Mouse (Mus musculus): ENCODE data around the gene Zkscan17. TPM values are rescaled to one million over a fixed set of nuclear protein-coding genes. Genes with fewer than 3 reads are reported as not detected.

Zkscan17 gene
- polyA plus RNA-seq, 1 experiment: not detected

DNA sequence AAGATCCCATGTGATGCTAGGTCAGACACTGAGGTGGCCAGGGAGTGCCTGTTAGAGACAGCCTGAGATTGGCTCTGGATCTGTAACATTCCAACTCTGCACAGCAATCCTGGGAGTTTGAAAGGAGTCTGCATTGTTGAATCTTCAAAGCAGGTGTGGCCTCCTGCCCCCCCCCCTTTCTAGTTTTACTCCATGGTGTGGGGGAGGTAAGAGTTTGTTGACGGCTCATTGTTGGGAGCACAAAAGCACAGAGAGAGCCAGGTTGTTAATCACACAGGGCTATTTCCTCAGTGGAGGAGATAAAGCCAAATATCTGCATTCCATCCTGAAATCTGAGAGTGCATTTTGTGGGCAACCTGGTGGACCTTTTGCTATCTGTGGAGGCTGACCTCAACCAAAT, 15.0 kb downstream of the Zkscan17 start:
- TF ChIP-seq POLR2A (IDR thresholded peaks at IDR 0.05; ENCODE audit: insufficient read depth, low read depth, low read length) (no peak), CTCF (IDR thresholded peaks at IDR 0.05; ENCODE audit: insufficient read depth, low read depth, low read length) (no peak)
- Histone ChIP-seq H3K27ac (ENCODE audit: insufficient read depth, low read depth, low read length) (no peak overlapping the region), H3K4me3 (ENCODE audit: insufficient read depth, low read depth, low read length) (no peak overlapping the region), H3K4me1 (ENCODE audit: control insufficient read depth, insufficient read depth, low read length) (no peaks in the 10 kb centered on the region)
- 82% methylated on average over 1 of the region's 1 CpGs for WGBS

GRCm38 (mm10) chr11:59506713-59507074, 19.9 kb downstream of the Zkscan17 start:
- 2% methylated on average over 14 of the region's 14 CpGs for WGBS

DNA sequence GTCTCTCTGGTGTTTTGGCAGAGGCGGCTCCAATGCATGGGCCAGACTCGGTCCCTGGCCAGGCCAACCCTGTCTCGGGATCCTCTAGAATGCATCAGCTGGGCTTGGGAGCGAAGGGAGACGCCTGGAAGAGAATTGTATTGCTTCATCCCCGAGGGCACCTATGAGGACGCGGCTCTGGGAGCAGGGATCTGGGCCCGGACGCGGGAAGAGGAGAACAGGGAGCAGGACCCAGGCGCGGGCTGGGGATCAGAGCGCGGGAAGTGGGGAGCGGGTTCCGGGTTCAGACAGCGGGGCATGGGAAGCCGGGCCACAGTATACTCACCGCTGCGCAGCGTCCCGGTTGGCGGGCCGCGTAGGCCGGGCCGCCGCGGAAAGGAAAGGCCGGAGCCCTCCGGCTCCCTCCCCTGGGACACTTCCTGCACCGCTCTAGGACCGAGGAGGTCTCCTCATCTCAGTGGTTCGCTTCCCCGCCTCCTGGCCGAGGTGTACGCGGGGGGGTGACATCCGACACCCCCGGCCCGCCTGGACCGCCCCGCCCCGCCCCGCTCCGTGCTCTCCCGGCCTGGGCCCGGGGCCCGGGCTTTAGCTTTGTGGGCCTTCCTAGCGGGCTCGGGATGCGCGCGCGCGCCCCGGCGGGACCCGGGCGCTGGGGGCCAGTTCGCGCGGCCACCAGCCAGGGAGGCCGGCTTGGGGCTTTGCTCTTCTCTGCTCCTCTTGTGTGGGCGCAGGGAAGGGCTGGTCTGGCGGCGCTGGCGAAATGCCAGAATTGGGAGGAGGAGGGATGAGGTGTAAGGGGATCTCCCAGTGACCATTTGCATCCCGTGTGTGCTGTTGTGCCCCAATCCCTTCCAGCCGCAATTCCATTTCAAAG, 20.5 kb downstream of the Zkscan17 start:
- H3K4me1 ChIP-seq (ENCODE audit: control insufficient read depth, insufficient read depth, low read length): peaks cover 7% of the 10 kb centered on the region
- H3K4me3 ChIP-seq (ENCODE audit: insufficient read depth, low read depth, low read length): peak overlapping the region; percentile 65
- TF ChIP-seq CTCF (IDR thresholded peaks at IDR 0.05; ENCODE audit: insufficient read depth, low read depth, low read length) (no peak), POLR2A (IDR thresholded peaks at IDR 0.05; ENCODE audit: insufficient read depth, low read depth, low read length) (no peak; the same call in 1 of the 2 replicates)
- H3K27ac ChIP-seq (ENCODE audit: insufficient read depth, low read depth, low read length): peak overlapping the region; percentile 56
- under 1% methylated on average over 71 of the region's 71 CpGs for whole genome bisulfite sequencing

More at GRCm38 (mm10) chr11:59506713-59507074, 19.9 kb downstream of the Zkscan17 start:
- Histone ChIP-seq H3K4me3 (ENCODE audit: insufficient read depth, low read depth, low read length) (peak overlapping the region; percentile 65), H3K4me1 (ENCODE audit: control insufficient read depth, insufficient read depth, low read length) (peaks cover 7% of the 10 kb centered on the region), H3K27ac (ENCODE audit: insufficient read depth, low read depth, low read length) (0 out of 2 replicates have a peak overlapping the region, but pooled peaks have one; percentile 27)
- TF ChIP-seq POLR2A (IDR thresholded peaks at IDR 0.05; ENCODE audit: insufficient read depth, low read depth, low read length): no peak
- no peak for TF ChIP-seq CTCF (IDR thresholded peaks at IDR 0.05; ENCODE audit: insufficient read depth, low read depth, low read length)

GRCm38 (mm10) chr11:59505351-59505838, 21.2 kb downstream of the Zkscan17 start:
- WGBS: 2% methylated on average over 21 of the region's 21 CpGs
- Histone ChIP-seq H3K4me3 (ENCODE audit: insufficient read depth, low read depth, low read length) (peak overlapping the region; percentile 65), H3K4me1 (ENCODE audit: control insufficient read depth, insufficient read depth, low read length) (peaks cover 7% of the 10 kb centered on the region), H3K27ac (ENCODE audit: insufficient read depth, low read depth, low read length) (0 out of 2 replicates have a peak overlapping the region, but pooled peaks have one; percentile 56)
- TF ChIP-seq CTCF (IDR thresholded peaks at IDR 0.05; ENCODE audit: insufficient read depth, low read depth, low read length): no peak
- TF ChIP-seq POLR2A (IDR thresholded peaks at IDR 0.05; ENCODE audit: insufficient read depth, low read depth, low read length): no peak; the same call in 1 of the 2 replicates

GRCm38 (mm10) chr11:59501978-59502700, 24.4 kb downstream of the Zkscan17 start:
- no peak overlapping the region for H3K4me3 ChIP-seq (ENCODE audit: insufficient read depth, low read depth, low read length)
- 94% methylated on average over 5 of the region's 5 CpGs for WGBS
- peaks cover 7% of the 10 kb centered on the region for H3K4me1 ChIP-seq (ENCODE audit: control insufficient read depth, insufficient read depth, low read length)
- TF ChIP-seq POLR2A (IDR thresholded peaks at IDR 0.05; ENCODE audit: insufficient read depth, low read depth, low read length) (no peak), CTCF (IDR thresholded peaks at IDR 0.05; ENCODE audit: insufficient read depth, low read depth, low read length) (no peak)
- H3K27ac ChIP-seq (ENCODE audit: insufficient read depth, low read depth, low read length): no peak overlapping the region

GRCm38 (mm10) chr11:59497747-59498146, 28.8 kb downstream of the Zkscan17 start:
- 92% methylated on average over 7 of the region's 7 CpGs for WGBS

DNA sequence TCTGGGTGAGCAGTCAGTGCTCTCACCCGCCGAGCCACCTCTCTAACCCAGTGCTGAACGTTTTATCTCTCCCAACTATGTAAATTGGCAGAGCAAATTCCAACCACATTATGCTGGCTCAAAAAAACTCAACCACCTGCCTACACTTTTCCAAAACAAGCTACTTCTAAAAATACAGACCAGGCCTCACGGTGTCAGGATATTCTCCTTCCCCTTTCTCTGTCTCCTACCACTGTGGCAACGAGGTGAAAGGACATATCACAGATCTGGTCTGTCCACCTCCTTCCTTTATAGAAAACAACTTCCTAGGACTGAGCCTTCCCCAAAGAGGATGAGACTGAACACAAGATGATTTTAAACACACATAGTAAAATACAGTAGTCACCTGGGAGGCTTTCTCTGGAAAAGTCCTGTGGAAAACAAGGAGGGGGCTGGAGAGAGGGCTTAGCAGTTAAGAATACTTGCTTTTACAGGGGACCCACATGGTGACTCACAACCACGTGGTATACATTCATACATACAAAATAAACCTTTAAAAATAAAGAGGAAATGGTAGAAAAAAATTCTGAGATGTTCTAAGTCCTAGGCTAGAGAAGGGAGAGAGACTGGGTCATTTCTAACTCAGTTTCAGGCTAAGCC, 29.8 kb downstream of the Zkscan17 start:
- no peak overlapping the region for H3K4me3 ChIP-seq (ENCODE audit: insufficient read depth, low read depth, low read length)
- no peak for TF ChIP-seq CTCF (IDR thresholded peaks at IDR 0.05; ENCODE audit: insufficient read depth, low read depth, low read length)
- TF ChIP-seq POLR2A (IDR thresholded peaks at IDR 0.05; ENCODE audit: insufficient read depth, low read depth, low read length): no peak
- H3K4me1 ChIP-seq (ENCODE audit: control insufficient read depth, insufficient read depth, low read length): no peaks in the 10 kb centered on the region
- H3K27ac ChIP-seq (ENCODE audit: insufficient read depth, low read depth, low read length): no peak overlapping the region
- 51% methylated on average over 6 of the region's 6 CpGs for WGBS

More at GRCm38 (mm10) chr11:59497747-59498146, 28.8 kb downstream of the Zkscan17 start:
- TF ChIP-seq CTCF (IDR thresholded peaks at IDR 0.05; ENCODE audit: insufficient read depth, low read depth, low read length) (no peak), POLR2A (IDR thresholded peaks at IDR 0.05; ENCODE audit: insufficient read depth, low read depth, low read length) (no peak)
- Histone ChIP-seq H3K4me1 (ENCODE audit: control insufficient read depth, insufficient read depth, low read length) (no peaks in the 10 kb centered on the region), H3K4me3 (ENCODE audit: insufficient read depth, low read depth, low read length) (no peak overlapping the region), H3K27ac (ENCODE audit: insufficient read depth, low read depth, low read length) (no peak overlapping the region)

GRCm38 (mm10) chr11:59486222-59486621, 40.3 kb downstream of the Zkscan17 start:
- no peak overlapping the region for H3K4me3 ChIP-seq (ENCODE audit: insufficient read depth, low read depth, low read length)
- 75% methylated on average over 8 of the region's 8 CpGs for WGBS
- H3K27ac ChIP-seq (ENCODE audit: insufficient read depth, low read depth, low read length): no peak overlapping the region
- TF ChIP-seq CTCF (IDR thresholded peaks at IDR 0.05; ENCODE audit: insufficient read depth, low read depth, low read length): no peak
- TF ChIP-seq POLR2A (IDR thresholded peaks at IDR 0.05; ENCODE audit: insufficient read depth, low read depth, low read length): no peak
- H3K4me1 ChIP-seq (ENCODE audit: control insufficient read depth, insufficient read depth, low read length): no peaks in the 10 kb centered on the region
